Mouse (Mus musculus): ENCODE measurements at regions not wholly inside any gene's neighbourhood (a gene's known extent, or its start where the extent isn't known, plus 50 kb on each side); places are given as distances from the start of the nearest gene placed in this dataset.

DNA sequence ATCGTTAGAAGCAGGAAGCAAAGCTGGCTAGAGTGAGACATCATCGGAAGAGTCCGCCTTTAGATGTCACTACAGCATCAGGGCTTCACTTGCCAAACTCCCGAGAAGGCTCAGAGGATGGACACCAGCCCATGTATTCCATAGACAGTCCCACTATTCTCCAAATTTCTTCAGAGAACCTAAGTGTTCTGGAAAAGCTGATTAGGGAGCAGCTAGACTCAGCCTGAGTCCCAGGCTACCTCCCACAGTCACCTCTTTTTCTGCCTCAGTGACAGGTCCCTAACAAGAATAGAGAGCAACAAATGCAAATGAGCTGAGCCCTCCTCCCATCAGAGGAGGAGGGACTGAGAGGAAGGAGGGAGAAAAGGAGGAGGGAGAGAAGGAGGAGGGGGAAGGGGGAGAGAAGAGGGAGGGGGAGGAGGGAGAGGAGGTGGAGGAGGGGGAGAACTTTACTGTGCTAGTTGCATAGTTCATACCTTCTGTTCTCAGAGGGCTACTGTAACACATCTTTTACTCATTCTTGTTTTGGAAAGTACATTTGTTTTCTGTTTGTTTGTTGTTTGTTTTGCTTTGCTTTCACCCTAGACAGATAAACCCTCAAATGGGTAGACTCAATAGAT lies 465.8 kb downstream of the Tmem182 start:
- DNase-seq, result no peak

DNA sequence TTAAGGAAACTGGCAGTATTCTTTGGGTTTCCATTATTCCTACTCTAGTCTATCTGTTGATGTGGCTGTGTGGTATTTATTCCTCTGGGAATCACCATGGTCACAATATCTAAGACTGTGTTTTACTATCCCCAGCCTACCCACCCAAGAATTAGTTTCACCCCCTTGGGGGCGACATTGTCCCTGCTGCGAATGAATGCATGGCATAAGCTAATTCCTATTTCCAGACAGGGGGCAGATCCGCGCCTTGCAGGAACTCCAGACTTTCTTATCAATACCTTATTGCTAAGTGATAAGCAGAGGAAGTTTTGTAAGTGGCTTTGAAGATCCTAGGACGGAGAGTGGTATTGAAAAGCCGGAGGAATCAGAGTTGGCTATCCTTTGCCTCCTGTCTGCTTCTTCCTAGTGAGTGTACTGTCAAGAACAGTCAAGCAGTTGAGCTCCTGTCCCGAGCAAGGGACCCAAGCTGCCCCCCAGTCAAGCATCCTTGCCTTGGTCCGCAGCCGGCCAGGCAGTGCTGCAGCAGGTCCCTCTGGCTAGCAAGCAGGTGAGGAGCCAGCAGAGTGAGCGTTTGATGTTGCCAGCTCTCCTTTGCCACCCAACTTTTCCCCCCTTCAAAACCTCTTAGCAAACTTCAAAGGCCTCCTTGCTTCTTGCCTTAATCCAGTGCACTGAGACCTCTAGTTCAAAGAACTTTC lies 469.3 kb downstream of the Tmem182 start:
- no peak for DNase-seq

DNA sequence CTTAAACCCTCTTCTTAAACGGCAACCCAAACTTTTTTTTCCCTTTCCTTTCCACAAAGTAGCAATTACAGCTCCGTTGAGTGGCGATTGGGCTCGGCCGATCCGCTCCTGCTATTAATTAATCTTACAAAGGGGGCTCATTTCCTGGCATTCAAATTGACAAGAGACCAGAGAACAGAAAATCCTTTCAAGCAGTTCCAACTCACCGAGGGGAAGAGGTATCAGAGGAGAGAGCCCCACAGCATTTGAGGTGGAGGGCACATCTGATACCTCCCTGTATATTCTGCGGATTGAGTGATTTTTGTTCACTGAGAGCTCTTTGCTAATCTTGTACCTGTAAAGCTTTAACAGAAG lies 469.8 kb downstream of the Tmem182 start:
- no peak for DNase-seq

DNA sequence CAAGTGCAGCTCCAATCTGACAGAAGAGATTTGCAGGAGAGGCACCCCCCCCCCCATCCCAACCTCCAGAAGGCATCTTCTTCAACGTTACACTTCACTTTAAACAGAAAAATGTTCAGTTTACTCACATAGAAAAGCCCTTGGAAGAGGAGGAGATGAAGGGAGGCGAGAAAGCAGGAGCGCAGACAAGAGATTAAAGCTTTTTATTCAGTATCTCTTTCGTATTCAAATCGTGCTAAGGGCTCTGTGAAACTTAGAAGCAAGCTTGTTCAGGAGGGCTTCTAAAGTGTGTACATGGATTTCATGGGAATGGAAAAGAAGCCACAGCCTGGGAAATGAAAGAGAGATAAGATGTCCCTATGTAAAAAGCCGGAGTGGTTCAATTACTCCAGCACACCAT lies 470.2 kb downstream of the Tmem182 start:
- no peak for DNase-seq

DNA sequence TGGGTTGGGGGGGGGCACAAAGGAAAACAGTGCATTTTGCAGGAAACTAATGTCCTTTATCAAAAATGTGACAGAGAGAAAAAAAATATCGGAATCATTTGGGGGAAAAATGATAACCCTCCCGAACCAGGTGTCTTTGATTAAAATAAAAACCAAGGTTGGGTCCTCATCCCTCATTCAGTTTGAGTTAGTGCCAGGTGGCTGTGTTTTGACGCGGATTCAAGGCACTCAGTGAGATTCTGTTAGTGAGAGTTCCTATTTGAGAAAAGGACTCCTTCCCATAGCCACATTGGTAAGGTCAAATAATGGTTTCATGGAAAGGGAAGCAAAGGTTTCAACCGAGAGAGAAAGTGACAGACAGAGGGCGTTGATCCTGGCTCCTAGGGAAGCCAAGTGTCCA lies 470.9 kb downstream of the Tmem182 start:
- no peak for DNase-seq

DNA sequence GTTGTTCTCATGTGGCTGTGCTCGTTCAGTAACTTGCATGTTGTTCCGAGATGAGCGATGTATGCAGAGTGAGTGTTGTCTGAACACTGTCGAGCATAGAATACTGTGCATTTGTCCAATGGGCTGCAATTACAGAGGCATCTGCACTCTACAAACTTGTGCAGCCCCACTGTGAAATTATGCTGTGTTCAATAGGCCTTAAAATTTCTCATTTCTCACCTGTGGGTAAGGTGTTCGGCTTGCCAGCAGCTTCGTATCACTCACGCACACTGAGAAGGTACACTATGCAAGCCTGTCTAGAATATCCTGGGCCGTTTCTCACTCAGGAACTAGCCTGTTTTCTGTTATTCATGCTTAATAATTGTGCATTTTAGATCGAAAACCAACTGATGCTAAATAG lies 479.8 kb downstream of the Tmem182 start:
- DNase-seq, result no peak

DNA sequence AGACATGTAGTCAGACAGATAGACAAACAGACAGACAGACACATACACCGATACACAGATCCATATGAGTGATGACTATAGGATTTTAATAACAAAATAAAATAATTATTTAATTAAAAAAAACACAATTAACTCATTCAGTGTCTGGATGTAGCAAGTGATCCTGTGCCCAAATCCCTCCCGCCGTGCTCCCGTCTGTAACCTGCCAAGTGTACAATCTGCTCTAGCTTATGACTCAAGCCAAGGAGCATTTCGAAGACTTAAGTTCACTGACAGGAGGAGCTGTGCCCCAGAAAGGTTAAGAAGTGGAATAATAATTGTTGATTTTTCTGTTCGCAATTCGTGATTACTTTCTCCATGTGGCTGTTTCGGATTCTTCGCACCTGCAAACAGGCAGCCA lies 480.8 kb downstream of the Tmem182 start:
- DNase-seq, result no peak

DNA sequence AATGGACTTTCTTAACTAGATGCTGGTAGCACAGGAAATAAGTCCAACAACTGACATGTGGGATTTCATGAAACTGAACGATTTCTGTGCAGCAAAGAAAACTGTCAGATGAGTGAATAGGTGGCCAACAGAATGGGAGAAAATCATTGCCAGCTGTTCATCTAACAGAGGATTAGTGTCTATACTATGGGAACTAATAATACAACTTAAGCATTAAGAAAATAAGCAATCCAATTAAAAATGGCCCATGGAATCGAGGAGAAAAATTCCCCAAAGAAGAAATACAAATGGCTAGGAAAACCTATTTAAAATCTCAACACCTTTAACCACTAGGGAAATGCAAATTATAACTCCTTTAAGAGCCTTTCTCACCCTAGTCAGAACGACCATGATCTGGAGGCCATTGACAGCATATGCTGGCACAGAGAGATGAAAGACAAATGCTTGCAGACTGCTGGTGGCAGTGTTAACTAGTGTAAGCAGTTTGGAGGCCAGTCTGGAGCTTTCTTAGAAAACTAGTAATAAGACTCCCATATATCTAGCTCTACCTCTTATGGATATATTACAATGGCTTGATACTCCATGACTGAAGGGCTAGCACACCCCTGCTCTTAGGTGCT lies 521.6 kb downstream of the Tmem182 start:
- DNase-seq, result no peak

DNA sequence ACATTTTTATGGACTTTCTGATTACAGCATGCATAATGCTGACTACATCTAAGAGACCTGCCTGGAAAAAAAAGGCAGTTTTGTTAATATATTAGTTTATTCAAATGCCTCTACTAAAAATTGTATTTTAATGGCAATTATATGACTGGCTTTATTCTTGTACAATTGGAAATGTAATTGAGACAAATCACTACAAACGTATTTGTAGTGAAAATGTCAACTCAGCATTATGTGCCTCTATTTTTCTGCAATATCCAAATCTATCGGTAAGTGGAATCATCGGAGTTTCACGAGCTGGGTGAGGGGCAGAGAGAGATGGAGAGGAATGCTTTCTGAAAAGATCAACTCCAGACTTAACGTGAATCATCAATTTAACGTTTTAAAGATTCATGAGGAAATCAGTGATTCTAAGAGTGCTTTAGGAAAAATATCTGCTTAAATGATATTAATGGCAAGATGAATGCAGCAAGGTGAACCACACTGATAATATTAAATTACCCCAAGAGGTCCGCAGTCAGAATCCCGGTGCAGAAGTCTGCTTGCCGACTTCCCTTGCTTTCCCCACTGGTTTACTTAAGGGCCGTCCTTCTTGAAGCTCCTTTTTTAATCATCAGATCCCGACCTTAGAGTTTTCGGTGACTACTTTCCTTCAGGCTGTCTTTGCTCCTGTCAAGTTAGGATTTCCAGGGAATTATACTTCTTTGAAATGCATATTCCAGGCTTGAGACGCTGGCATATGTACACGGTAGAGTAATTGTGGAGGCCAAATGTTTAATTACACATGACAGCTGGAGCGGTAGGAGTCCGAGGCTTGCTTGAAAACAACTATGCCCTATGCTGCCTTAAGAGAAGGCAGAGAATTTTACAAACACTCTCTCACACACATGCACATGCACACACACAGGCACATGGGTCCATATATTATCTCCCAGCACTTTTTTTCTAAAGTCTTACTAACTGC lies 544.7 kb downstream of the Tmem182 start:
- no peak for DNase-seq

DNA sequence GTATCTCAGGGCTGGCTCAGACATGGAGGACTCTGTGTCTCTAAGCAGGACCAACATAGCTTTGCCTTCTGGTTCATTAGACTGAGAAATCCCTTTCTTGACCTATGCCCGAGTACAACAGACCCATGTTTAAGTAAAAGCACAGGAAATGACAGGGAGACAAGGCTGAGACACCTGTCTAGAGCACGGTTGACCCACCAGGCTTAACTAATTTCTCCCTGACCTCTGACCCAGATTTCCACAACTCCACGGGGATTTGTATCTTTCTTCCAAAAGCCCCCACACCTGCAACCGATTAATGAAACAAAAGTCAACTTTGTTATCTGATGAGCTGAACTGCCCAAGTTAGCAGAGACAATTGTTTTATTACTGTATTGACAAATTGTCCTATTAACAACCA lies 553.7 kb downstream of the Tmem182 start:
- DNase-seq, result no peak

DNA sequence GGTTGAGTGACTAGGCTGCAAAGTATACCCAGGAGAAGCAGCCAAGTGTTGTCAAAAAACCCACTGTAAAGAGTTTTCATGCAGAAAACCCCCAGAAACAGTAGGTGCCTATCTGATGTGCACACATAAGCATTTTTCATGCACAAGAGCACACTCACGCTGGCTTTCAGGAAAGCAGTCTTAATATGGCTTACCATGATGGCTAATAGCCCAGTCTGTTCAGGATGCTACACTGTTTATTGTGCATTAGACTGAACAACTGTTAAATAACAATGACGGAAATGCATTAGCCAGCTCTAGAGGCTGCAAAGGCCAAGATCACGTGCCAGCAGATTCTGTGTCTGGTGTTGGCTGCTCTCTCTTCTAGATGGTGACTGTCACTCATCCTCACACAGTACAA lies 556.1 kb downstream of the Tmem182 start:
- no peak for DNase-seq

DNA sequence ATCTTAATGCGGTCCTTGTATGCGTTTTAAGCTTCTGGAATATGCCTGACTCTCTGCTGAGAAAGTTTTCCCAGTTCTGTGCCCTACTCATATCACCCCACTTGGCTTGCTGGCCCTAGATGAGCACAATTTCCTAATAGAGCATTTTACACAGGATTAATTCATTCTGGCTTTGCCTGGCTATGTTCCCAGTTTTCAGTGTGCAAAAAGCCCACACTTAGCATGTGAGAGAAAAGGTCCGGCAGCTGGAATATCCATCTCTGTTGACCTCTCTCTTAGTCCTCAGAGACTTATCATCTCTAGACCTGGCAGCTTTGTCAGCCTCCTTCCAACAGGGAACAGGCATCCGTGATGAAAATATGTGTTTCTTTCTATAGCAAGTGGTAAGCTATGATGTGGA lies 574.6 kb downstream of the Tmem182 start:
- no peak for DNase-seq

DNA sequence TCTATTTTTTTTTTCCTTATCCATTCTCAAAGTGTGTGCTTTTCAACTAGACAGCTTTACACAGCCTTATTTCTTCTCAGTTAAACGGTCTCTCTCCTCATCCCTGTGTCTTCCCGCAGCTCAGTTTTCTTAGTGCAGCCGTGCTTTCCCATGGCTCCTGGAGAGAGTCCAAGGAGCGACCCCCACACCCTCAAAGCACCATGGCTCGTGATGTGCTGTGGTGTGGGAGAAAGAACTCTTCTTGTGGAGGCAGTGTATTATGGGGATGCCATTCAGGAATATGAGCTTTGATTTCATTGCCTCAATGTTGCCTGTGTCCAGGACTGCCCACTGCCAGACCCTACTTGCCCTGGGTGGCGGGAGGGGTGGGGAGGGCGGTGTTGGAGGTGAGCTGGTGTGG lies 576.1 kb downstream of the Tmem182 start:
- DNase-seq, result no peak

DNA sequence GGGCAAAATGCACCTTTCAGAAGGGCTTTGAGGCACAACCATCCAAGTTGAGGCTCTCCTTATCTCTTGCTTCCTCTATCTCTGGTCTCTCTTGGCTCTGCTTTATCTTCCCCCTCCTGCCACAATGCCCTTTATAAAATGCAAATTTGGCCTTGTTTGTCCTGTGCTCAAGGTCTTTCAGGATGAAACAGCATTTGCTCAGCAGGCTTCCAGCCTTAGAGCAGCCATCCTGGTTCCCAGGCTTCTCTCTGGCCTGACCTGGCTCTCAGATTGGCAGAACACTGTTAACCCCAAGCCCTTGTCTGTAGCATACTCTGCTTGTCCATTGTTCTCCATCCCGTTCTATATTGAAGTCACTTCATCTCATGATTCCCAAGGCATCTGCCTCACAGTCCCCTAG lies 579.3 kb downstream of the Tmem182 start:
- DNase-seq, result no peak

DNA sequence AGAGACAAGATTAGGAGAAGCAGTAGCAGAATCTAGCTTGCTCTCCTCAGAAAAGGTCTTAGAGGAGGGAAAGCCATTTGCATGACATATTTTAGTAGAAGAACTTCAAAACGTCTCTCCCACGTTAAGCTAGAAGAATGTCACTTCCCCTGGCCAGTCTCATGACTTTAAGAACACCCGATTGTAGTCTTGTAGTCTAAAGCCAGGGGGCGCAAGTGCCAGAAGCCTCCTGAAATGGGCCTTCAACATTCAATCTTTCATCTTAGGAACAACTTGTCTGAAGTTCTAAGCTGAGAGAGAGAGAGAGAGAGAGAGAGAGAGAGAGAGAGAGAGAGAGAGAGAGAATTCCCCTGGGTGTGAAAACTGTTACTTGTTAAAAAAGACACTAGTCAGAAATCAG lies 581.0 kb downstream of the Tmem182 start:
- no peak for DNase-seq

DNA sequence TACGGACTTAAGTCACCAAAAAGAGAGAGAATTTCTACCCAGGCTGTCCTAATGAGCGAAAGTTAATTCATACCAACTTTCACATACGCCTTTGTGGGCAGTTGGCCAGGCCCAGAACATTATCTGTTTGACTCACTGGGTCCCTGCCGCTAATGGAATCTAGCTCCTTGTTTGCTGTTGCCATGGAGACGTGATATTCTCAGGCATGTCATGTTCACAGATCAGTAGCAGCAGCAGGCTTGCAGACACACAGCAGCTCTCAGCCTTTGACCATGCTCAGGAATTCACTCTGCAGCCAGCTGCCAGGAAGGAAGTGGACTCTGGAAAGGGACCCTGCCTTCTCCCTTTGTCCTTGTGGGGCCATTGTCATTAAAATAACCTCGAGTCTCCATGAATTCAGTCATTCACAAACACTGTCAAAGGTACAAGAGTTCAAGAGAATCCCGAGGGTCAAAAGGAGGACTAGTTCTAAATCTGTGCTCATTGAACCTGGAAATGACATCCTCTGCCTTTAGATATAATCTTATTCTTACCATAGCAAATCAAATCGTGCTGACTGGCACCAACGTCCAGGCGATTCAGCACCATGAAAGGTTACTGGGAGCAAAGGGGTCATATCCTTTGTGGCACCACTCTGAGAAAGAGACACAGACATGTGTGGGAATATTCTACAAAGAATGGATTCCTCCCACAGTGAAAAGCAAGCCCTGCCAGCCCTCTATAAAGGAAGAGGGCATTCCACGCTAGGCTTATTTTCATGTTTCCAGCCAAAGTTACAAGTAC lies 584.9 kb downstream of the Tmem182 start:
- peak; percentile 36 for DNase-seq

DNA sequence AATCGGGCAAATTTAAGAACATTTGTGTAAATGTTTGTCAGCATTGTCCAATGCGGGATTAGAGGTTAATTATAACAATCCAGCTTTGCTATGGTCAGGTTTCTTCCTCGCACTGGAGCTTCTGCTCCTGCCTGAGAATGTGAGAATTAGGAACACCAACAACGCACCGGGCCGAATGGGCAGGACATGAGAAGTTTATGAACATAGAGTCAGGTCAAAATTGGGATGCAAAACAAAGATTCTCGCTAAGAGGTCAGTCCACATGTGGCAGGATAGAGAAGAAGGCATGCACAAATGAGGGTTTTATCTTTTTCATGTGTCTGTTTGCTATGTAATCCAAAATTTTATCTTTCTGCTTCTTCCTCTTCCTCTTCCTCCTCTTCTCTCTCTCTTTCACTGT lies 585.7 kb downstream of the Tmem182 start:
- no peak for DNase-seq

DNA sequence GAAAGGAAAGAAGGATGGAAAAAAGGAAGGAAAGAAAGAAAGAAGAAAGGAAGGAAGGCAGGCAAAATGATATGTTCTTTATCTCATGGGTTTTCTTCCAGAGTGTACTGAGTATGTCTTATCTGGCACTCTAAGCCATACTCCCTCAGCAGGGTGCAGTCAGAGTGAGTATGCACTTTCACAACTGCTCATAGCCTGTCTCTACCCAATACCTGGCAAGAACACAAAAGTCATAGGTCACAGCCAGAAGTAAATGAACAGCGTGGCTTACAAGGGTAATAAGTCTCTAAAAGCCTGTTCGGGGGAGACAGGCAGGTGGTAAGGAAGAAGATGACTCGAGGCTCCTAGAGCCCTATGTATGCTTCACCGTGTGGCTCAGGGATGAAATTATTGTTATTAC lies 587.9 kb downstream of the Tmem182 start:
- DNase-seq, result peak; percentile 6

DNA sequence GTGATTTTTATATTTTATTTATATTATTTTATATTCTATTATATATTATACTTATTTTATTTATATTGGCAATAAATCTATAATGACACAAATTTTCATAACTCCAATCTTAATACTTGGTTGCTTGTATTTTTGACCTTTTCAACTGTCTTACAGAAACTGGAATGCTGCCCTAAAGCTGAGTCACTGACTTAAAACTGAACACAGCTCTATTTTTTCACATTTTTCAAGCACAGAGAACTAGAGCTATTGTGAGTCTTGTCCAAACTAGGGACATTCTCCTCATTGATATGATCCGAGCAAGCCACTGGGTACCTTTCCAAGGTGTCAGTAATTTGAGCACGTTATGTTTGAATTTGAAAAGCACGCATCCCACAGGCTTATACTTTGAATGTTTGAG lies 589.7 kb downstream of the Tmem182 start:
- no peak for DNase-seq

DNA sequence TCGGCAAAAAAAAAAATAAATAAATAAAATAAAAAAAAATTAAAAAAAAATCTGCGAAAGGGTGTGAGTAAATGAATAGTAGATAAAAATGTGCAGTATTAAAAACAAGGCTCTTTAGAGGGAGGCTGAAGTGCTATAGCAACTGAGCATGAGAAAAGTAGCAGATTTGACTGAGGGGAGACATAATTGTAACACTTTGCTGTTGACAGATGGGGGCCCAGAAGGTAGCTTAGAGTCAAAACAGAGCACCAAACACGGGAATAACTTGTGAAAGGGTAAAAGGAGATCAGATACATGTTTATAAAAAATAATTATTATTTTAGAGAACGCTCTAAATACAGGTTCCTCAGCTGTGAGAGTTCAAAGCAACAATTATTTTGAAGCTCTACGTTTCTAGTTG lies 605.1 kb downstream of the Tmem182 start:
- DNase-seq, result no peak

DNA sequence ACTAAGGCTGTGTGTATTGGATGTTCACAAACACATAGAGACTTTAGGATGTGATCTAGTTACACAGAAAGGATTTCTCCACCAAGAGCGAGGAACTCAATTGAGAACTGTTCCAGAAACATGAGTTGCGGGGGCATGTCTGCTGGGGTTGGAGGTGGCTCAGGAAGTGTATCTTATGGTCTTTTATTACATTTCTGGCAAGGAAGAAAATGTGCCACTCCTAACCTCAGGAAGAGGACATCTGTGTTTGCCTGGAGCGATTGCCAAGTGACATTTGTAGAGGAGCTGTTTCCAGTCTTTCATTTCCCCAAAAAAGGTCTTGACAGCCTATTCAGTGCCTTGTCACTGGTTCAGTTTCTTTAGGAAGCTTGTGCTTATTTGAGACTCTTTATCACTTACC lies 606.2 kb downstream of the Tmem182 start:
- DNase-seq, result no peak

DNA sequence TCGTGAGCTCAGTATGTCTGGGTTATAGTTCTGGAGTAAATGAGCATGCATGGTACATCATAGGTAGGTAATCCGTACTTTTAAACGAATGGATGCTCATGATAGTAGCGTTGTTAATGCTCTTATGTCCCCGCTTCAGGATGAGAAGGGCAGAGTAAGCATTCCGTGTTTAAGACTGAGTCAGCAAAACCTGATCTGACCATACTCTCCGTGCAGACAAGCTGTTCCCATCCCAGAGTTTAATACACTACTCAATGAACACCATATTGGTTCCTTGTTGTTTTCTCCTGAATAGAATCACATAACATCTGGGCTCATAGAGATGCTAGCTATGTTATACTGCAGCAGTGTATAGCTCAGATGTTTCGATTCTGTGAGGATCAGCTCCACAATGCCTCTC lies 606.7 kb downstream of the Tmem182 start:
- no peak for DNase-seq

All from kidney, adult 11 months (tissue).